Mouse (Mus musculus) midbrain, embryonic 12.5 days (tissue): ENCODE results near the gene Tmigd1. TPM values are rescaled to one million over a fixed set of nuclear protein-coding genes. Genes with fewer than 3 reads are reported as not detected.
A peak's percentile ranks its signal among the peaks of the same experiment; 100 is the strongest.

Experiments
- ATAC-seq: fragments of 200-750 bp; cut with Nextera tagmentation; 2 replicates; pipeline ENCODE4 v1.8.0; 2017; ENCODE audit warnings: low read depth, moderate TSS enrichment, moderate library complexity; ENCODE audit not compliant: low FRiP score
- H3K27ac ChIP-seq: fragments of 300-500 bp; sonication (generic); replicated peaks from 2 replicates; pipeline ENCODE4 v1.5.1; 2016; ENCODE audit warnings: mild to moderate bottlenecking
- H3K27me3 ChIP-seq: fragments of 300-500 bp; sonication (generic); 2 replicates; pipeline ENCODE4 v1.6.1; 2016; ENCODE audit warnings: mild to moderate bottlenecking
- H3K36me3 ChIP-seq: fragments of 300-500 bp; sonication (generic); 2 replicates; pipeline ENCODE4 v1.6.1; 2016
- H3K4me1 ChIP-seq: fragments of 300-500 bp; sonication (generic); 2 replicates; pipeline ENCODE4 v1.6.1; 2016
- H3K4me2 ChIP-seq: fragments of 300-500 bp; sonication (generic); replicated peaks from 2 replicates; pipeline ENCODE4 v1.6.1; 2016; ENCODE audit warnings: mild to moderate bottlenecking, moderate library complexity
- H3K4me3 ChIP-seq: fragments of 300-500 bp; sonication (generic); 2 replicates; pipeline ENCODE4 v1.5.1; 2016; ENCODE audit warnings: mild to moderate bottlenecking
- H3K9ac ChIP-seq: fragments of 300-500 bp; sonication (generic); replicated peaks from 2 replicates; pipeline ENCODE4 v1.6.1; 2016; ENCODE audit warnings: mild to moderate bottlenecking, moderate library complexity
- H3K9me3 ChIP-seq: fragments of 300-500 bp; sonication (generic); 2 replicates; pipeline ENCODE4 v1.6.1; 2016; ENCODE audit warnings: mild to moderate bottlenecking
- WGBS: fragments of 180-500 bp; shearing (Covaris S2); methylation state at CpG from one replicate; pipeline ENCODE4 v1.1.7; 2016; 5-methylcytosine and 5-hydroxymethylcytosine counted together
- polyA plus RNA-seq: library from polyadenylated mRNA; unstranded; fragments of >200 nt; fragmentation: Nextera tagmentation; extraction: Ambion mirVana; gene quantifications from 2 replicates; pipeline ENCODE4 v1.2.1, GENCODE M21; 2016

Gene Tmigd1
- not detected in 2 replicates for polyA plus RNA-seq

DNA sequence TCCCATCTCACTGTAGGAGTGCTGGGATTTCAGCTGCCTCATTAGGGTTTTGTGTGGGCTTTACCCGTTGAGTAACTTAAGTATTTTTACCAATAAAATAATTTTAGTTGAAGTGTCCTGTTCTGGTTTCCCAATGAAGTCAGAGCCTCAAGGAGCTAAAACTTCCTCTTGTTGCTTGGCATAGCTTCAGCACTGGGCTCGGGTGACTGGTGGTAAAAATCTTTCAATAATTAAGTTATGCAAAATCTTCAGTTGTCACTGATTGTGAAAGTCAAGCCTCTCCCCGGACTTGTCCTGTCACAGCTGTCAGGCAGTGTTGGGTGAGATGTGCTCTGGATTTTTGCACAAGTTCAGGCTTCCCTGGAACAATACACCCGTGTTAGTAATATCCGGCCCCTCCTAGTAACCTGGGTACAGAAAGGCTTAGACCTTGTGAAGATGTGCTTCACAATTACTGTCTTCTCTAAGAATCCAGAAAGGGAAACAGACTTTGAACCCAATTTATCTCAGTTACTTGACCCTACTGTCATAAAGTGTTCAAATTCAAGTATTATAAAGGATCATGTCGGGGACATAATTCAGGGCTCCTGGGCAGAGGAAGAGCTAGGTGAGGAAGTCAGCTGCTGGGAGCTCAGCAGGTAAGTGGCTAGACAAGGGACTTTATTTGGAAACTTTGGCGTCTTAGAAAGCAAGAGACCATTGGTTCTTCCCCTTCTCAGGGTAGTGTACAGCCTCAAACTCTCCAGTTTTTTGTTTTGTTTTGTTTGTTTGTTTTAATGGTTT, at the start of gene Tmigd1:
TSS of gene Tmigd1 (plus strand) at position 581 of the 783 bp plus-strand sequence.
- 76% methylated on average over 7 of the region's 7 CpGs for WGBS
- H3K9ac ChIP-seq = no peak within 1 kb of the TSS

GRCm38 (mm10) chr11:76854475-76855341, 47.3 kb upstream of the Tmigd1 start:
- H3K36me3 ChIP-seq = no peaks in the 10 kb centered on the region
- no peak overlapping the region for H3K4me3 ChIP-seq
- H3K4me2 ChIP-seq = 0 out of 2 replicates have a peak overlapping the region, but pooled peaks have one; percentile 2
- no peak overlapping the region for H3K9ac ChIP-seq
- no peak for ATAC-seq
- no peak overlapping the region for H3K27ac ChIP-seq
- no peaks in the 10 kb centered on the region for H3K9me3 ChIP-seq
- WGBS = 51% methylated on average over 17 of the region's 17 CpGs
- no peaks in the 10 kb centered on the region for H3K27me3 ChIP-seq
- peaks cover 7% of the 10 kb centered on the region; the same call in 1 of the 2 replicates for H3K4me1 ChIP-seq

More for the DNA sequence above, at the start of gene Tmigd1:
- Histone ChIP-seq H3K27ac (no peak within 1 kb of the TSS), H3K4me1 (peaks cover 7% of the 10 kb centered on the region; the same call in 1 of the 2 replicates), H3K9me3 (no peaks in the 10 kb centered on the region), H3K4me2 (no peak within 1 kb of the TSS), H3K36me3 (no peaks in the 10 kb centered on the region), H3K4me3 (no peak within 1 kb of the TSS), H3K27me3 (no peaks in the 10 kb centered on the region)
- no peak for ATAC-seq

GRCm38 (mm10) chr11:76856601-76857000, 45.4 kb upstream of the Tmigd1 start:
- no peak overlapping the region for H3K4me2 ChIP-seq
- H3K9ac ChIP-seq = no peak overlapping the region
- no peaks in the 10 kb centered on the region for H3K36me3 ChIP-seq
- ATAC-seq = no peak
- H3K9me3 ChIP-seq = no peaks in the 10 kb centered on the region
- peaks cover 7% of the 10 kb centered on the region; the same call in 1 of the 2 replicates for H3K4me1 ChIP-seq
- WGBS = 97% methylated on average over 2 of the region's 2 CpGs
- no peaks in the 10 kb centered on the region for H3K27me3 ChIP-seq
- H3K27ac ChIP-seq = no peak overlapping the region
- no peak overlapping the region for H3K4me3 ChIP-seq

GRCm38 (mm10) chr11:76857111-76857510, 44.8 kb upstream of the Tmigd1 start:
- ATAC-seq = no peak
- Histone ChIP-seq H3K4me1 (peaks cover 7% of the 10 kb centered on the region; the same call in 1 of the 2 replicates), H3K9ac (no peak overlapping the region), H3K36me3 (no peaks in the 10 kb centered on the region), H3K9me3 (no peaks in the 10 kb centered on the region), H3K4me2 (no peak overlapping the region), H3K4me3 (no peak overlapping the region), H3K27me3 (no peaks in the 10 kb centered on the region), H3K27ac (no peak overlapping the region)
- WGBS = 89% methylated on average over 7 of the region's 7 CpGs

GRCm38 (mm10) chr11:76858781-76859180, 43.2 kb upstream of the Tmigd1 start:
- Histone ChIP-seq H3K4me1 (peaks cover 7% of the 10 kb centered on the region; the same call in 1 of the 2 replicates), H3K4me3 (no peak overlapping the region), H3K36me3 (no peaks in the 10 kb centered on the region), H3K27me3 (no peaks in the 10 kb centered on the region), H3K9me3 (no peaks in the 10 kb centered on the region), H3K27ac (no peak overlapping the region), H3K4me2 (no peak overlapping the region), H3K9ac (no peak overlapping the region)
- 82% methylated on average over 5 of the region's 5 CpGs for WGBS
- no peak for ATAC-seq

- Histone ChIP-seq H3K4me3 (no peak overlapping the region), H3K9me3 (no peaks in the 10 kb centered on the region), H3K36me3 (no peaks in the 10 kb centered on the region), H3K9ac (no peak overlapping the region), H3K4me1 (peaks cover 7% of the 10 kb centered on the region; the same call in 1 of the 2 replicates), H3K27me3 (no peaks in the 10 kb centered on the region), H3K27ac (no peak overlapping the region), H3K4me2 (no peak overlapping the region)
- 46% methylated on average over 5 of the region's 5 CpGs for WGBS
- no peak for ATAC-seq
Observed at GRCm38 (mm10) chr11:76859261-76859660, 42.7 kb upstream of the Tmigd1 start.

GRCm38 (mm10) chr11:76861185-76861584, 40.8 kb upstream of the Tmigd1 start:
- Histone ChIP-seq H3K9ac (no peak overlapping the region), H3K4me3 (no peak overlapping the region), H3K27me3 (no peaks in the 10 kb centered on the region), H3K27ac (no peak overlapping the region), H3K4me1 (no peaks in the 10 kb centered on the region), H3K36me3 (no peaks in the 10 kb centered on the region), H3K9me3 (no peaks in the 10 kb centered on the region), H3K4me2 (no peak overlapping the region)
- 96% methylated on average over 3 of the region's 3 CpGs for WGBS
- ATAC-seq = no peak

DNA sequence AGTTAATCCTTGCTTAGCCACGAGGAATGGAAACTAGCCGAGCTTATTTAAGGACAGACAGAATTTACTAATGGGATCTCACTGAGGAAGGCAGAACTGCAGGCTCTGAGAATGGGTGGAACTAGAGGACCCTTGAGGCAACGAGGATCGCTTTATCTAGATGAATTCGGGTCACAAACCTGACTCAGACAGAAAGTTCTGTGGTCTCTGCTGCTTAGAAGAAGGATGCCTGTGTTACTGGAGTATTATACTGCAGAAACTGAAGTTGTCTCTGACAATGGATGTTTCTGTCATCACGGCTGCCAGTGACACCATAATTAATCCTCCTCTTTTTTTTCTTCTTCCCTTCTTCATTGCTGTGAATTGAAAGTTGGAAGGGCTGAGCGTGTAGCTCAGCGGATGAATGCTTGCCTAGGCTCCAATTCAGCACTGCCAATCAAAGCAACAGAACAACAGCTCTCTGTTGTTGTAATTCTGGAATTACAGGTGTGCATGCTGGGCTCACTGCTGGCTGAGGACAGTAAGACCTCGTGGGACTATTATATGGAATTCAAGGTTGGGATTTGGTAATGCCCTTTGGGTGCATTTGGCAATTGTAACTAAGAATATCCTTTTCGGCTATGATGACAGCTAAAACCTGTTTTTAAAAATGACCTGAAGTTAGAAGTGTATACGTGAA, 29.3 kb upstream of the Tmigd1 start:
- ATAC-seq = no peak
- H3K27me3 ChIP-seq = no peaks in the 10 kb centered on the region
- no peaks in the 10 kb centered on the region for H3K4me1 ChIP-seq
- no peaks in the 10 kb centered on the region for H3K9me3 ChIP-seq
- H3K4me3 ChIP-seq = no peak overlapping the region
- 61% methylated on average over 11 of the region's 11 CpGs for WGBS
- H3K36me3 ChIP-seq = no peaks in the 10 kb centered on the region
- H3K4me2 ChIP-seq = no peak overlapping the region
- H3K27ac ChIP-seq = no peak overlapping the region
- no peak overlapping the region for H3K9ac ChIP-seq

DNA sequence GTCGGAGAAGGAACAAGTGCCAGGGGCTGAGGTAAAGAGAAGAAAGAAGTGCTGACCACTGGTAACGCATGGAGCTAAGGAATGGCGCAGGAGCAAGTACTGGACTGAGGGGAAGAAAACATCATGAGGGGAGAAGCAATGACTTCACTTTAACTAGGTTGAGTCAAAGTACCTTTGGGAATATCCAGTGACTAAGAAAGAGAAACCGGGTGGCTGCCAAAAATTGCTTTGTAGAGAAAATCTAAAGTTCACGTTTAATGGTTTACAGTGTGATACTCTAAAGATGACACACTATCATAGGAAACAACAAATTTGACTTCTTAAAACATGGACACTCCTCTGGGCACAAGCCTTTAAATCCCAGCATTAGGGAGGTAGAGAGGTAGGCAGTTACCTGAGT, 28.1 kb upstream of the Tmigd1 start:
- Histone ChIP-seq H3K9ac (no peak overlapping the region), H3K9me3 (no peaks in the 10 kb centered on the region), H3K27ac (no peak overlapping the region), H3K4me1 (no peaks in the 10 kb centered on the region), H3K4me2 (no peak overlapping the region), H3K36me3 (no peaks in the 10 kb centered on the region), H3K4me3 (no peak overlapping the region), H3K27me3 (no peaks in the 10 kb centered on the region; the same call in 1 of the 2 replicates)
- no peak for ATAC-seq
- WGBS = 88% methylated on average over 5 of the region's 5 CpGs

- 81% methylated on average over 6 of the region's 6 CpGs for WGBS
- no peaks in the 10 kb centered on the region for H3K4me1 ChIP-seq
- no peaks in the 10 kb centered on the region for H3K9me3 ChIP-seq
- H3K27ac ChIP-seq = no peak overlapping the region
- H3K4me3 ChIP-seq = no peak overlapping the region
- H3K4me2 ChIP-seq = no peak overlapping the region
- H3K27me3 ChIP-seq = no peaks in the 10 kb centered on the region; the same call in 1 of the 2 replicates
- ATAC-seq = no peak
- no peak overlapping the region for H3K9ac ChIP-seq
- H3K36me3 ChIP-seq = no peaks in the 10 kb centered on the region
Observed at GRCm38 (mm10) chr11:76874766-76875165, 27.2 kb upstream of the Tmigd1 start.

- ATAC-seq = no peak
- no peaks in the 10 kb centered on the region; the same call in 1 of the 2 replicates for H3K27me3 ChIP-seq
- H3K36me3 ChIP-seq = no peaks in the 10 kb centered on the region
- H3K27ac ChIP-seq = no peak overlapping the region
- no peak overlapping the region for H3K4me2 ChIP-seq
- no peaks in the 10 kb centered on the region for H3K9me3 ChIP-seq
- no peak overlapping the region for H3K4me3 ChIP-seq
- no peak overlapping the region for H3K9ac ChIP-seq
- 86% methylated on average over 5 of the region's 5 CpGs for WGBS
- H3K4me1 ChIP-seq = no peaks in the 10 kb centered on the region
Observed at GRCm38 (mm10) chr11:76879816-76880215, 22.1 kb upstream of the Tmigd1 start.
